ENCODE assay signal across 15 mouse cellular contexts in genomic region chr13:100063936-100064335, GRCm38 (mm10).
"Had no signal": no experiment of that assay in that cellular context is flagged by ENCODE, and none has a peak within 500 bp of the region (broad histone marks: within the 10 kb centered on the region; RNA-seq: fewer than 3 reads in every experiment).

No protein-coding gene starts in this region.

- H3K4me1 ChIP-seq: kidney, embryonic 15.5 days; limb, embryonic 12.5 days; liver, embryonic 13.5 days; midbrain, embryonic 10.5 days; neural tube, embryonic 15.5 days had no signal

- DNase-seq: kidney, adult 2 months; kidney, postnatal 14 days; liver; liver, embryonic 13.5 days; liver, postnatal 0 days; midbrain, embryonic 14.5 days; right cerebral cortex, adult 18-20 months; right cerebral cortex, postnatal 25 days; thymus, postnatal 4 days had no signal

- H3K9me3 ChIP-seq: kidney, embryonic 15.5 days; limb, embryonic 12.5 days; liver, embryonic 13.5 days; midbrain, embryonic 10.5 days; neural tube, embryonic 15.5 days had no signal

- H3K27me3 ChIP-seq: kidney, embryonic 15.5 days; limb, embryonic 12.5 days; liver, embryonic 13.5 days; neural tube, embryonic 15.5 days had no signal

- H3K27ac ChIP-seq: kidney, embryonic 15.5 days; limb, embryonic 12.5 days; liver, embryonic 13.5 days; midbrain, embryonic 10.5 days; neural tube, embryonic 15.5 days had no signal

- H3K9ac ChIP-seq: kidney, embryonic 15.5 days; limb, embryonic 12.5 days; liver, embryonic 13.5 days; liver, postnatal 0 days; neural tube, embryonic 15.5 days had no signal

- H3K4me2 ChIP-seq: kidney, embryonic 15.5 days; limb, embryonic 12.5 days; liver, embryonic 13.5 days; neural tube, embryonic 15.5 days had no signal

- H3K4me3 ChIP-seq: kidney, embryonic 15.5 days; limb, embryonic 12.5 days; liver, embryonic 13.5 days; midbrain, embryonic 10.5 days; myocyte; neural tube, embryonic 15.5 days had no signal

- ATAC-seq: intestine, embryonic 16.5 days; liver, postnatal 0 days had no signal
